Comparison of ENCODE assay signal across 7 mouse cellular contexts in genomic region chr10:127288800-127289572, GRCm38 (mm10). TPM values are rescaled to one million over a fixed set of nuclear protein-coding genes. Genes with fewer than 3 reads are reported as not detected.
DNase-seq lines count a peak whose midpoint lies in the region; ATAC-seq lines count a peak whose summit lies in the region.

TSS of gene Mbd6 (minus strand) at chr10:127289018.

- peak within 1 kb of the TSS; percentile 82 for H3K4me2 ChIP-seq in embryonic facial prominence, embryonic 11.5 days (ENCODE audit: low read depth, low read length)
- H3K4me2 ChIP-seq in limb, embryonic 13.5 days (replicated peaks), result peak within 1 kb of the TSS; percentile 95
- peak within 1 kb of the TSS; percentile 72 for H3K4me2 ChIP-seq in midbrain, embryonic 16.5 days (ENCODE audit: low read length)

- peaks cover 5% of the 10 kb centered on the region for H3K4me1 ChIP-seq in embryonic facial prominence, embryonic 11.5 days (ENCODE audit: control insufficient read depth, insufficient read depth, low read length)
- H3K4me1 ChIP-seq in limb, embryonic 13.5 days, result peaks cover 61% of the 10 kb centered on the region
- peaks cover 37% of the 10 kb centered on the region for H3K4me1 ChIP-seq in midbrain, embryonic 16.5 days (ENCODE audit: control insufficient read depth, insufficient read depth, low read length)

- H3K9ac ChIP-seq in embryonic facial prominence, embryonic 11.5 days (replicated peaks; ENCODE audit: low read length), result peak within 1 kb of the TSS; percentile 86
- H3K9ac ChIP-seq in limb, embryonic 13.5 days, result peak within 1 kb of the TSS; percentile 82
- peak within 1 kb of the TSS; percentile 81 for H3K9ac ChIP-seq in midbrain, embryonic 16.5 days (ENCODE audit: low read depth, low read length)

- 0 out of 2 replicates have a peak, but pooled peaks have one; percentile 16 for ATAC-seq in embryonic facial prominence, embryonic 11.5 days (replicated peaks; ENCODE audit: insufficient number of reproducible peaks, low FRiP score, low TSS enrichment, low read depth)
- peak; percentile 12 for ATAC-seq in limb, embryonic 13.5 days (ENCODE audit: low FRiP score, low read depth)
- ATAC-seq in midbrain, embryonic 16.5 days, result peak; percentile 3; the same call in 1 of the 2 replicates

- no peaks in the 10 kb centered on the region for H3K27me3 ChIP-seq in embryonic facial prominence, embryonic 11.5 days (ENCODE audit: control insufficient read depth, insufficient read depth, low read length)
- no peaks in the 10 kb centered on the region for H3K27me3 ChIP-seq in limb, embryonic 13.5 days
- no peaks in the 10 kb centered on the region for H3K27me3 ChIP-seq in midbrain, embryonic 16.5 days (ENCODE audit: control insufficient read depth, insufficient read depth, low read depth, low read length)

- DNase-seq in adrenal gland, postnatal 25 days, result peak; percentile 91
- DNase-seq in embryonic facial prominence, embryonic 11.5 days (ENCODE audit: low spot score), result peak; percentile 88
- DNase-seq in heart, adult 11 months, result peak; percentile 100
- DNase-seq in kidney, adult 18-20 months, result peak; percentile 89
- DNase-seq in spleen, postnatal 10 days (ENCODE audit: low spot score in 2 of 2), result peak; percentile 86 to 96

- peak within 1 kb of the TSS; percentile 99 for H3K27ac ChIP-seq in embryonic facial prominence, embryonic 11.5 days (replicated peaks; ENCODE audit: low read depth, low read length)
- peak within 1 kb of the TSS; percentile 98 for H3K27ac ChIP-seq in limb, embryonic 13.5 days
- peak within 1 kb of the TSS; percentile 96 for H3K27ac ChIP-seq in midbrain, embryonic 16.5 days (ENCODE audit: low read length)

- H3K36me3 ChIP-seq in embryonic facial prominence, embryonic 11.5 days (replicated peaks; ENCODE audit: control insufficient read depth, insufficient read depth, low read depth, low read length), result peaks cover 10% of the 10 kb centered on the region
- H3K36me3 ChIP-seq in limb, embryonic 13.5 days, result peaks cover 46% of the 10 kb centered on the region
- peaks cover 12% of the 10 kb centered on the region; the same call in 1 of the 2 replicates for H3K36me3 ChIP-seq in midbrain, embryonic 16.5 days (ENCODE audit: control insufficient read depth, insufficient read depth, low read length)

- 0% methylated on average over 20 of the region's 65 CpGs for WGBS in embryonic facial prominence, embryonic 11.5 days
- WGBS in limb, embryonic 13.5 days, result under 1% methylated on average over 31 of the region's 65 CpGs
- WGBS in midbrain, embryonic 16.5 days, result 0% methylated on average over 28 of the region's 65 CpGs

- H3K9me3 ChIP-seq in embryonic facial prominence, embryonic 11.5 days (replicated peaks; ENCODE audit: control insufficient read depth, low read length), result no peaks in the 10 kb centered on the region
- H3K9me3 ChIP-seq in limb, embryonic 13.5 days, result no peaks in the 10 kb centered on the region
- no peaks in the 10 kb centered on the region for H3K9me3 ChIP-seq in midbrain, embryonic 16.5 days (replicated peaks; ENCODE audit: control insufficient read depth, low read length, poor library complexity, severe bottlenecking)

- H3K4me3 ChIP-seq in embryonic facial prominence, embryonic 11.5 days (ENCODE audit: low read depth, low read length), result peak within 1 kb of the TSS; percentile 55
- H3K4me3 ChIP-seq in limb, embryonic 13.5 days, result peak within 1 kb of the TSS; percentile 70
- H3K4me3 ChIP-seq in midbrain, embryonic 16.5 days (ENCODE audit: low read depth, low read length), result peak within 1 kb of the TSS; percentile 63

RNA-seq across cellular contexts. Expression of gene Mbd6, which starts in this region (rescaled TPM):
- total RNA-seq in adrenal gland, postnatal 25 days (2021), result 73.2 and 73.3 TPM in 2 replicates
- 9.8 and 11.6 TPM in 2 replicates for polyA plus RNA-seq in embryonic facial prominence, embryonic 11.5 days (2014; fragmentation: Nextera tagmentation; extraction: Ambion mirVana)
- polyA plus RNA-seq in limb, embryonic 13.5 days (2015; fragmentation: Nextera tagmentation; extraction: Ambion mirVana), result 15.0 and 16.7 TPM in 2 replicates
- 12.6 and 15.3 TPM in 2 replicates for polyA plus RNA-seq in midbrain, embryonic 16.5 days (2015; fragmentation: Nextera tagmentation; extraction: Ambion mirVana)

Comparison
In these comparisons a context has a peak if more than half of its experiments do, and no peak if none do; other contexts are left out.
1. Peak in every context shown above with its lines: DNase-seq, ATAC-seq, H3K4me3 ChIP-seq and H3K27ac ChIP-seq.